Mouse (Mus musculus) liver, embryonic 14 days (tissue): Measurements from ENCODE around the gene Alpk3. TPM values are rescaled to one million over a fixed set of nuclear protein-coding genes. Genes with fewer than 3 reads are reported as not detected.

Source experiments
- polyA plus RNA-seq: library from polyadenylated mRNA; depleted of rRNA; stranded (reverse); fragments of >200 nt; gene quantifications from 2 replicates; pipeline ENCODE4 v1.2.3, GENCODE M21; 2012; rRNA removed

The Alpk3 gene
- polyA plus RNA-seq: 0.06 and 0.07 TPM in 2 replicates

DNA sequence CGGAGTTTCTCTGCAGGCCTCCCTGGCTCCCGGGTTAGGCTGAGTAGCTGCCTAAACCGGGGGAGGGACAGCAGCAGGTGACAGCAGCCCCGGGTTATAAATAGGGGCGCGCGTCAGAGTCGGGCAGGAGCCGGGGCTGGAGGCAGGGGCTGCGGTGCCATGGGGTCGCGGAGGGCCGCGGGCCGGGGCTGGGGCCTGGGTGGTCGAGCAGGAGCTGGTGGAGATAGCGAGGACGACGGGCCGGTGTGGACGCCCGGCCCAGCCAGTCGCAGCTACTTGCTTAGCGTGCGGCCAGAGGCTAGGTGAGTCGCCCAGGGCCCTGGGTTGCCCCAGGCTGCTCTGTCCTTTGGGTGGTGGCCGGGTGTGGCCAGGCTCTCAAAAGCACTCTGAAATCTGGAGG lies at the start of gene Alpk3:
TSS of gene Alpk3 (plus strand) at position 130 of the 400 bp plus-strand sequence.

DNA sequence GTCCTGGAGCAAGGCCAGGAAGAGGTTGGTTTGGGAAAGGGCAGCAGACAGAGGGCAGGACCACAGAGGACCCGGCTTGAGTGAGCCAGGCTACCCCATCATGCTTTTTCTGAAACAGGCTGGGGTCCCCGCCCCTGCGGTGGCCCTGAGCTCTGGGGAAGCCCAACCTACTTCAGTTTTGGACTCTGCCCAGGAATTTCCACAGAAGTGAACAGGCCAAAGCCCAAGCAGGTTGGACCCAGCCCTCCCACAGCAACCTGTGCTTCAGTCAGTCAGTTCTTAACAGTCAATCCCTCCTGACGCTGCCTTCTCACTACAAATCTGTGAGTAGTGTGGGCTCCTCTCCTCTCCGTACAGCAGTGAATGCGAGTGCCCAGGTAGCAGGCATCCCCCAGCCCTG lies 57.2 kb downstream of the Alpk3 start, which contains the start of gene Slc28a1:
TSS of gene Slc28a1 (plus strand) at position 245 of the 400 bp plus-strand sequence.

Other genes with a start within 250 kb of the Alpk3 start
- 5.3 and 6.4 TPM in 2 replicates for gene Iqgap1, start 231.6 kb upstream of the Alpk3 start, polyA plus RNA-seq
- gene Zscan2, start 196.7 kb upstream of the Alpk3 start, polyA plus RNA-seq: 1.4 and 1.7 TPM in 2 replicates
- gene Wdr73, start 156.3 kb upstream of the Alpk3 start, polyA plus RNA-seq: 9.7 and 12.0 TPM in 2 replicates
- 1.1 and 1.2 TPM in 2 replicates for gene Nmb, start 152.5 kb upstream of the Alpk3 start, polyA plus RNA-seq
- 56.0 and 56.5 TPM in 2 replicates for gene Sec11a, start 109.8 kb upstream of the Alpk3 start, polyA plus RNA-seq
- 7.0 and 9.7 TPM in 2 replicates for gene Zfp592, start 63.9 kb upstream of the Alpk3 start, polyA plus RNA-seq
- gene Slc28a1, start 57.2 kb downstream of the Alpk3 start, polyA plus RNA-seq: 0.57 and 0.67 TPM in 2 replicates
- 1.7 and 2.1 TPM in 2 replicates for gene Pde8a, start 156.0 kb downstream of the Alpk3 start, polyA plus RNA-seq